Mouse (Mus musculus) neural tube, embryonic 14.5 days (tissue): ENCODE results near the gene Acbd4. TPM values are rescaled to one million over a fixed set of nuclear protein-coding genes. Genes with fewer than 3 reads are reported as not detected.

Experiments
- ATAC-seq: fragments of 200-750 bp; cut with Nextera tagmentation; 2 replicates; pipeline ENCODE4 v1.8.0; 2017; ENCODE audit warnings: low read depth, mild to moderate bottlenecking, moderate TSS enrichment, moderate library complexity
- H3K27ac ChIP-seq: fragments of 300-500 bp; sonication (generic); 2 replicates; pipeline ENCODE4 v1.5.1; 2014; ENCODE audit warnings: low read depth, mild to moderate bottlenecking, control low read depth, low read length, moderate library complexity, mixed read lengths
- H3K27me3 ChIP-seq: fragments of 300-500 bp; sonication (generic); 2 replicates; pipeline ENCODE4 v1.6.1; 2014; ENCODE audit warnings: low read length; ENCODE audit not compliant: control insufficient read depth, insufficient read depth
- H3K36me3 ChIP-seq: fragments of 300-500 bp; sonication (generic); 2 replicates; pipeline ENCODE4 v1.6.1; 2014; ENCODE audit warnings: low read length, mixed read lengths; ENCODE audit not compliant: control insufficient read depth, insufficient read depth
- H3K4me1 ChIP-seq: fragments of 300-500 bp; sonication (generic); 2 replicates; pipeline ENCODE4 v1.6.1; 2014; ENCODE audit warnings: low read length; ENCODE audit not compliant: control insufficient read depth, insufficient read depth
- H3K4me2 ChIP-seq: fragments of 300-500 bp; sonication (generic); 2 replicates; pipeline ENCODE4 v1.6.1; 2014; ENCODE audit warnings: mild to moderate bottlenecking, low read depth, low read length, control low read depth
- H3K4me3 ChIP-seq: fragments of 300-500 bp; sonication (generic); 2 replicates; pipeline ENCODE4 v1.5.1; 2014; ENCODE audit warnings: low read depth, low read length, control low read depth, mixed read lengths
- H3K9ac ChIP-seq: fragments of 300-500 bp; sonication (generic); replicated peaks from 2 replicates; pipeline ENCODE4 v1.6.1; 2014; ENCODE audit warnings: low read depth, mild to moderate bottlenecking, control low read depth, low read length, mixed read lengths
- H3K9me3 ChIP-seq: fragments of 300-500 bp; sonication (generic); 2 replicates; pipeline ENCODE4 v1.6.1; 2016; ENCODE audit warnings: low read length; ENCODE audit not compliant: control insufficient read depth
- WGBS: fragments of 180-500 bp; shearing (Covaris S2); extraction: QIAGEN DNeasy Blood & Tissue Kit; methylation state at CpG from one replicate; pipeline ENCODE4 v1.1.7; 2014; 5-methylcytosine and 5-hydroxymethylcytosine counted together
- polyA plus RNA-seq: library from polyadenylated mRNA; unstranded; fragments of >200 nt; fragmentation: Nextera tagmentation; extraction: Ambion mirVana; gene quantifications from 2 replicates; pipeline ENCODE4 v1.2.1, GENCODE M21; 2014

Acbd4 gene
- polyA plus RNA-seq, 1 experiment from 2014 or later: 8.1 TPM

GRCm38 (mm10) chr11:103105180-103105725, 3.8 kb downstream of the Acbd4 start:
- Histone ChIP-seq H3K4me3 (no peak overlapping the region), H3K9me3 (no peaks in the 10 kb centered on the region), H3K27me3 (peaks cover 10% of the 10 kb centered on the region; the same call in 1 of the 2 replicates), H3K9ac (no peak overlapping the region), H3K27ac (no peak overlapping the region), H3K4me2 (no peak overlapping the region), H3K4me1 (peaks cover 12% of the 10 kb centered on the region; the same call in 1 of the 2 replicates), H3K36me3 (no peaks in the 10 kb centered on the region)
- ATAC-seq: no peak
- WGBS: 63% methylated on average over 14 of the region's 14 CpGs

GRCm38 (mm10) chr11:103105810-103106209, 4.3 kb downstream of the Acbd4 start:
- whole genome bisulfite sequencing: 89% methylated on average over 6 of the region's 6 CpGs
- H3K4me3 ChIP-seq: no peak overlapping the region
- peaks cover 12% of the 10 kb centered on the region; the same call in 1 of the 2 replicates for H3K4me1 ChIP-seq
- no peak overlapping the region for H3K4me2 ChIP-seq
- ATAC-seq: no peak
- H3K36me3 ChIP-seq: no peaks in the 10 kb centered on the region
- H3K27ac ChIP-seq: no peak overlapping the region
- no peak overlapping the region for H3K9ac ChIP-seq
- H3K9me3 ChIP-seq: no peaks in the 10 kb centered on the region
- peaks cover 7% of the 10 kb centered on the region; the same call in 1 of the 2 replicates for H3K27me3 ChIP-seq

GRCm38 (mm10) chr11:103106386-103106785, 4.9 kb downstream of the Acbd4 start:
- WGBS: 56% methylated on average over 4 of the region's 4 CpGs
- no peaks in the 10 kb centered on the region for H3K9me3 ChIP-seq
- peaks cover 6% of the 10 kb centered on the region; the same call in 1 of the 2 replicates for H3K27me3 ChIP-seq
- no peak overlapping the region for H3K4me3 ChIP-seq
- no peak overlapping the region for H3K27ac ChIP-seq
- no peak for ATAC-seq
- H3K9ac ChIP-seq: no peak overlapping the region
- H3K36me3 ChIP-seq: no peaks in the 10 kb centered on the region
- peaks cover 8% of the 10 kb centered on the region; the same call in 1 of the 2 replicates for H3K4me1 ChIP-seq
- no peak overlapping the region for H3K4me2 ChIP-seq

- Histone ChIP-seq H3K4me3 (no peak overlapping the region), H3K9me3 (no peaks in the 10 kb centered on the region), H3K4me2 (peak overlapping the region; percentile 47; the same call in 1 of the 2 replicates), H3K27ac (no peak overlapping the region), H3K4me1 (0 out of 2 replicates have a peak, but pooled peaks cover 5% of the 10 kb centered on the region), H3K27me3 (peaks cover 4% of the 10 kb centered on the region), H3K9ac (no peak overlapping the region), H3K36me3 (no peaks in the 10 kb centered on the region)
- WGBS: 21% methylated on average over 10 of the region's 10 CpGs
- ATAC-seq: no peak
These were observed 9.8 kb downstream of the Acbd4 start for GRCm38 (mm10) chr11:103111301-103111700.

GRCm38 (mm10) chr11:103111881-103112551, 10.5 kb downstream of the Acbd4 start:
- H3K4me2 ChIP-seq: peak overlapping the region; percentile 47
- peak overlapping the region; percentile 21 for H3K4me3 ChIP-seq
- H3K27me3 ChIP-seq: peaks cover 4% of the 10 kb centered on the region
- ATAC-seq: no peak
- 0 out of 2 replicates have a peak, but pooled peaks cover 5% of the 10 kb centered on the region for H3K4me1 ChIP-seq
- H3K27ac ChIP-seq: no peak overlapping the region
- H3K9ac ChIP-seq: peak overlapping the region; percentile 16
- WGBS: under 1% methylated on average over 28 of the region's 28 CpGs
- H3K36me3 ChIP-seq: no peaks in the 10 kb centered on the region
- no peaks in the 10 kb centered on the region for H3K9me3 ChIP-seq

- Histone ChIP-seq H3K36me3 (no peaks in the 10 kb centered on the region), H3K4me2 (peak overlapping the region; percentile 47), H3K27ac (no peak overlapping the region), H3K4me1 (0 out of 2 replicates have a peak, but pooled peaks cover 5% of the 10 kb centered on the region), H3K27me3 (peaks cover 4% of the 10 kb centered on the region), H3K9me3 (no peaks in the 10 kb centered on the region), H3K4me3 (no peak overlapping the region), H3K9ac (peak overlapping the region; percentile 16; the same call in 1 of the 2 replicates)
- no peak for ATAC-seq
- WGBS: 11% methylated on average over 9 of the region's 9 CpGs
These were observed 11.1 kb downstream of the Acbd4 start for GRCm38 (mm10) chr11:103112552-103112912.

GRCm38 (mm10) chr11:103113005-103113404, 11.5 kb downstream of the Acbd4 start:
- H3K36me3 ChIP-seq: no peaks in the 10 kb centered on the region
- no peak overlapping the region for H3K4me2 ChIP-seq
- 0 out of 2 replicates have a peak, but pooled peaks cover 5% of the 10 kb centered on the region for H3K4me1 ChIP-seq
- no peak overlapping the region for H3K27ac ChIP-seq
- H3K4me3 ChIP-seq: no peak overlapping the region
- H3K27me3 ChIP-seq: peaks cover 4% of the 10 kb centered on the region
- WGBS: 37% methylated on average over 12 of the region's 12 CpGs
- ATAC-seq: no peak
- H3K9ac ChIP-seq: no peak overlapping the region
- H3K9me3 ChIP-seq: no peaks in the 10 kb centered on the region

GRCm38 (mm10) chr11:103113771-103114170, 12.3 kb downstream of the Acbd4 start:
- peaks cover 12% of the 10 kb centered on the region for H3K4me1 ChIP-seq
- no peak overlapping the region for H3K4me3 ChIP-seq
- no peak overlapping the region for H3K9ac ChIP-seq
- H3K27me3 ChIP-seq: peaks cover 4% of the 10 kb centered on the region
- H3K27ac ChIP-seq: no peak overlapping the region
- ATAC-seq: no peak
- H3K9me3 ChIP-seq: no peaks in the 10 kb centered on the region
- WGBS: 76% methylated on average over 4 of the region's 4 CpGs
- H3K36me3 ChIP-seq: no peaks in the 10 kb centered on the region
- H3K4me2 ChIP-seq: no peak overlapping the region

GRCm38 (mm10) chr11:103114270-103114943, 12.9 kb downstream of the Acbd4 start:
- Histone ChIP-seq H3K27ac (peak overlapping the region; percentile 90; the same call in 1 of the 2 replicates), H3K4me2 (peak overlapping the region; percentile 78), H3K36me3 (no peaks in the 10 kb centered on the region), H3K4me1 (peaks cover 12% of the 10 kb centered on the region), H3K27me3 (peaks cover 4% of the 10 kb centered on the region), H3K4me3 (peak overlapping the region; percentile 59), H3K9me3 (no peaks in the 10 kb centered on the region), H3K9ac (peak overlapping the region; percentile 74)
- 89% methylated on average over 11 of the region's 11 CpGs for WGBS
- ATAC-seq: no peak
